Mouse (Mus musculus): ENCODE data around the gene Npcd. TPM values are rescaled to one million over a fixed set of nuclear protein-coding genes. Genes with fewer than 3 reads are reported as not detected.

The Npcd gene
- polyA plus RNA-seq, 1 experiment: not detected

DNA sequence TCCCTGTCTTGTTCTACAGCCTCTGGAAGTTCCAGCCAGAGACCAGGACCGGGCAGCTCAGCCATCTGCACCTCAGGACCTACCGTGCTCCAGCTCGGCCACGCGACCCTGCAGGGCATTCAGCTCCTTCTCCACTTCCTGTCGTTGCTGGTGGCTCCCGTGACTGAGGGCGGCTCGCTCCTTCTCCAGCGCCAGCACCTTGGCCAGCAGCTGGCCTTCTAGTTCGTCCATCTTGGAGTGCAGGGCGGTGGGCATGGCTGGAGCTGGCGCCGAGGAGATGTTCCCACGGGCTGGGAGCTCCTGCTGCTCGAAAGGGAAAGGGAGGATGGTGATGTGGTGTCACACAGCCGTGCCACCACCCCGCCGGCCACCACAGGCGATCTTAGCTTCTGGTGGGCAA, 39.9 kb downstream of the Npcd start:
- no peak overlapping the region for H3K4me3 ChIP-seq (ENCODE audit: insufficient read depth, low read length)
- H3K27ac ChIP-seq (ENCODE audit: insufficient read depth, low read depth, low read length): no peak overlapping the region
- TF ChIP-seq CTCF (IDR thresholded peaks at IDR 0.05; ENCODE audit: low read depth, low read length) (no peak), POLR2A (IDR thresholded peaks at IDR 0.05; ENCODE audit: borderline replicate concordance, low read depth, low read length) (no peak)
- H3K4me1 ChIP-seq (ENCODE audit: control insufficient read depth, insufficient read depth, low read length): no peaks in the 10 kb centered on the region

DNA sequence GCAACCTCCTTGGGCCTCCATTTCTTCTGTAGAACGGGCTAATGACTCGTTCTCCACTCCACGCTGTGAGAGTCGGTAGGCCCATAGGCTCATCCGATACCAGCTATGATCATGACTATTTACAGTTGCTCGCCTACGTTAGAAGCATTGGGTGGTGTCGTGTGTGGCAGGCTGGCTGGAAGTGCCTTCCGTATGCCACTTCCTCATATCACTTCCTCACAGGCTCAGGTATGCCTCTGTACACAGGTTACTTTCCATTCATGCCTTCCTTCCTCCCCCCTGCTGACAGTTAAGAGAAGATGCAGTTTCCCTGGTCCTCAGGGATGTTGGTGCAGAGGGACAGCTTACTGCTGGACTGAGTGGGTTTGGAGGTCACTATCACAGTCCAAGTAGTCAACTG, 41.0 kb downstream of the Npcd start:
- no peak overlapping the region for H3K27ac ChIP-seq (ENCODE audit: insufficient read depth, low read depth, low read length)
- H3K4me1 ChIP-seq (ENCODE audit: control insufficient read depth, insufficient read depth, low read length): no peaks in the 10 kb centered on the region
- no peak overlapping the region for H3K4me3 ChIP-seq (ENCODE audit: insufficient read depth, low read length)
- TF ChIP-seq CTCF (IDR thresholded peaks at IDR 0.05; ENCODE audit: low read depth, low read length): no peak
- TF ChIP-seq POLR2A (IDR thresholded peaks at IDR 0.05; ENCODE audit: borderline replicate concordance, low read depth, low read length): no peak

DNA sequence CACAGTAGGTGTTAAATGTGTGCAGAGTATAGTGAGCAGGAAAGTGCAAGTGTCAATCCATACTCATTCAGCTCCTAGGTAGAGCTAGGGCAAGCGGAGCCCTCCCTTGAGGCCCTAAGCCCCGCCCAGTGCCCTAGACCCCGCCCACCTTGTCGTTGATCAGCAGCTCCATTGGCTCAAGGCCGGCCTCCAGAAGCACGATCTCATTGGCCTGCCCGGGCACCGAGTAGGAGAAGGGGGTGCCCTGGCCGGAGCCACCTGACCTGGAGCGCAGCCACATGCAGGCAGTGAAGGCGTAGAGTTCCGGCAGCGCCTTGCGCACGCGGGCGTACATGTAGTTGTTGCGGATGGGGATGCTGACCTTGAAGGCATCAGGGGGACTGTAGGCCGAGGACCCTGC, 41.6 kb downstream of the Npcd start:
- no peak overlapping the region for H3K27ac ChIP-seq (ENCODE audit: insufficient read depth, low read depth, low read length)
- H3K4me3 ChIP-seq (ENCODE audit: insufficient read depth, low read length): no peak overlapping the region
- TF ChIP-seq CTCF (IDR thresholded peaks at IDR 0.05; ENCODE audit: low read depth, low read length): no peak
- no peak for TF ChIP-seq POLR2A (IDR thresholded peaks at IDR 0.05; ENCODE audit: borderline replicate concordance, low read depth, low read length)
- no peaks in the 10 kb centered on the region for H3K4me1 ChIP-seq (ENCODE audit: control insufficient read depth, insufficient read depth, low read length)

DNA sequence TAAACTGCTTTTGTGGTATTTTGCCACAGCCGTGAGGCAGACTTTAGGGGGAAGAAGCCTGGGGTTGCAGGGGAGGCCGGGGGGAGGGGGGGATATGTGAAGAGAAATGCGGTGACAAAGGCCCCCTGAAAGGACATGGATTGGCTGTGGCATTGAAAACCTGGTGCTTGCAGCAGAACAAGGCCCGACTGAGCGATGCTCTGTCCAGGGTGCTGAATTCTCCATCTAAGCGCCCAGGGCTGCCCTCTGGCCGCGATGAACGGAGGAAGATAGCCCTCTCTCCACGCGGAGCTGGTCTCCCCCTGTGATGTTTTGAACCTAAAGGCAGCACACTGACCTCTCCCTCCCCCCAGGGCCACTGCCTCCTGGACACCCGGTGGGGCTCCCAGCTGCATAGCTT, 42.5 kb downstream of the Npcd start:
- no peaks in the 10 kb centered on the region for H3K4me1 ChIP-seq (ENCODE audit: control insufficient read depth, insufficient read depth, low read length)
- TF ChIP-seq POLR2A (IDR thresholded peaks at IDR 0.05; ENCODE audit: borderline replicate concordance, low read depth, low read length): no peak
- no peak overlapping the region for H3K27ac ChIP-seq (ENCODE audit: insufficient read depth, low read depth, low read length)
- no peak overlapping the region for H3K4me3 ChIP-seq (ENCODE audit: insufficient read depth, low read length)

DNA sequence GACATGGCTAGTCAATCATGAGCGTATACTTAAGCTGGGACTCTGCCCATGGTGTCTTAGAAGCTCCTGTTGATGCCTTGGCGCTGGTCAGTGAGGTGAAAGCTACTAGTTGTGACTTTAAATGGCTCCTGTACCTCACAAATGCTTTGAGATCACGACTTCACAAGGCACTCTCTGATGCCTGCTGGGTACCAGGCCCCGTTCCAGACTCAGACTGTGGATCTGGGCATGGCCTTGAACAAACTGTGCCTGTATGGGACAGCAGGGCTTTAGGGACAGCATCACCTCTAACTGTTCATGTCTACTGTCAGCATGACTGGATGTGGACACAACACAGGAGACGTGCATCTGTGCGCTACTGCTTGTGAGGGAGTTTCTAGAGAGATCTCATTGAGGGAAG, 43.1 kb downstream of the Npcd start:
- no peak overlapping the region for H3K4me3 ChIP-seq (ENCODE audit: insufficient read depth, low read length)
- H3K27ac ChIP-seq (ENCODE audit: insufficient read depth, low read depth, low read length): no peak overlapping the region
- H3K4me1 ChIP-seq (ENCODE audit: control insufficient read depth, insufficient read depth, low read length): no peaks in the 10 kb centered on the region
- no peak for TF ChIP-seq POLR2A (IDR thresholded peaks at IDR 0.05; ENCODE audit: borderline replicate concordance, low read depth, low read length)
- TF ChIP-seq CTCF (IDR thresholded peaks at IDR 0.05; ENCODE audit: low read depth, low read length): no peak

DNA sequence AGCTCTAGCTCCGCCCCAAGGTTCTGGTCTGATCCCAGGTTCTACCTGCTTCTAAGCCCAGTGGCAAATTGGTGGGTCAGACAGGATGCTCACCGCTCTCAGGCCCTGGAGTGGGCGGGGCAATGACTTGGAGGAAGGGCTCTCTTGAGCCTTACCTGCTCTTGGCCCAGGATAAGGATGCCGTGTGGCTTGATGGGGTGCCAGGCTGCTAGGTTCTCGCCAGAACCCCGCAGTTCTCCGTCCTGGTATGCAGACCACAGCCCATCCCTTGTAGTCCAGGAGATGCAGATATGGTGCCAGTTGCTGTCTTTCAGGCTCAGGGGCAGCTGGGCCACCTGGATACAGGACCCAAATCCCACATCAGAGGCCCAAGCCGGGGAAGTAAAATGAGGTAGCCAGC, 43.9 kb downstream of the Npcd start:
- H3K4me3 ChIP-seq (ENCODE audit: insufficient read depth, low read length): no peak overlapping the region
- H3K27ac ChIP-seq (ENCODE audit: insufficient read depth, low read depth, low read length): no peak overlapping the region
- H3K4me1 ChIP-seq (ENCODE audit: control insufficient read depth, insufficient read depth, low read length): no peaks in the 10 kb centered on the region
- TF ChIP-seq POLR2A (IDR thresholded peaks at IDR 0.05; ENCODE audit: borderline replicate concordance, low read depth, low read length) (no peak), CTCF (IDR thresholded peaks at IDR 0.05; ENCODE audit: low read depth, low read length) (no peak)

DNA sequence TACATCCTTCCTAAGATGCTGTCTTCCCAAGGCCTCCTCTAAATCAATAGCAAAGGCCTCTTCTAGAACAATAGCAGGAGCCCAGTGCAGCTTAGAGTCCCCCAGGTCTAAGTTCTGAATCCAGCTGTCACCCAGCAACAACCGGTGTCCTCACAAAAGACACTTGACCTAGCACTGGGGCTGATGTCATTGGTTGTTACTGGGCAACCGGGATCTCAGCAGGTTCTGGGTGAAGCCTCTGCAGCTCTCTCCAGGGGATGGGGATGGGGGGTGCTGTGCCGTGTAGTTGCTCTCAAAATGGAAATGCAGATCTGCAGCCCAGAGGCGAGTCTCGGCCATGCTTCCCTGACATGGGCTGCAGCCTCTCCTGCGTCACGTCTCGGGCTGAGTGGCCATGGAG, 46.2 kb downstream of the Npcd start:
- no peak overlapping the region for H3K27ac ChIP-seq (ENCODE audit: insufficient read depth, low read depth, low read length)
- no peak for TF ChIP-seq POLR2A (IDR thresholded peaks at IDR 0.05; ENCODE audit: borderline replicate concordance, low read depth, low read length)
- TF ChIP-seq CTCF (IDR thresholded peaks at IDR 0.05; ENCODE audit: low read depth, low read length): no peak
- no peak overlapping the region for H3K4me3 ChIP-seq (ENCODE audit: insufficient read depth, low read length)
- no peaks in the 10 kb centered on the region for H3K4me1 ChIP-seq (ENCODE audit: control insufficient read depth, insufficient read depth, low read length)

DNA sequence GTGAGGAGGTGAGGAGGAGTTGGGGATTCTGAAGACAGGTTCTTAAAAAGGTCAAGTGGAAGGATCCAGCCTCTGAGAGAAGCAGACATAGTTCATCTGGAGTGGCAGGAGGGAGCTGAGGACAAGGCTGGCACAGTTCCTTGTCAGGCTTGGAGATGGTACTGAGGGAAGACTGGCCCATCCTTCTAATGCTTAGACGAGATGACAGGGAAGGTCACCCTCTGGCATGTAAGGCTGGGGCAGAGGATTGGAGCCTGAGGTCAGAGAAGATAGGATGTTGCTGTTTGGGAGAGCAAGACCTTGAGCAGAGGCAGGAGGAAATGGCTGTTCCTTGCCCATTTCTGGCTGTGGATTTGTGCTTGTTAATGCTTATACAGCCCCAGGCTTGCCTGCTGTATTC, 49.0 kb downstream of the Npcd start:
- TF ChIP-seq POLR2A (IDR thresholded peaks at IDR 0.05; ENCODE audit: borderline replicate concordance, low read depth, low read length) (no peak), CTCF (IDR thresholded peaks at IDR 0.05; ENCODE audit: low read depth, low read length) (no peak)
- H3K4me1 ChIP-seq (ENCODE audit: control insufficient read depth, insufficient read depth, low read length): no peaks in the 10 kb centered on the region
- no peak overlapping the region for H3K27ac ChIP-seq (ENCODE audit: insufficient read depth, low read depth, low read length)
- H3K4me3 ChIP-seq (ENCODE audit: insufficient read depth, low read length): no peak overlapping the region

DNA sequence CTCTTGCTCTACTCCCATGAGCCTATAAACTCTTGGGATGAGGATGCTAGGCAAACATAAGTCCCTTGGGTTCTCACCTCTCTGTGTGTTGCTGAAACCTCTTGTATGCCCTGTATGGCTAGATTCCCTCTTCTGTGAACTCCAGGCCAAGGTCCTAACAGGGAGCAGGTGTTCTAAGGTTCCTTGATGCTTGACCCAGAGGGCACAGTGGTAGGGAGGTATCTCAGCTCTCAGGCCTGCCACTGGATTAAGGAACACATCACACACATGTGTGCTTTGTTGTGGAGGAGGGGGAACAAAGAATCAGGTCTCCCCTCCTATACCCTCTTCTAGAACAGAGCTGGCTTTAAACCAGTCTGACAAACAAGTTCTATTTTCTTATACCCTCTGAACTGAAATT, 56.3 kb downstream of the Npcd start, which contains the start of gene Dnal4:
Gene Dnal4 (minus strand): TSS at position 101 of the 400 bp plus-strand sequence.
- Histone ChIP-seq H3K4me1 (ENCODE audit: control insufficient read depth, insufficient read depth, low read length) (peaks cover 11% of the 10 kb centered on the region), H3K4me3 (ENCODE audit: insufficient read depth, low read length) (no peak within 1 kb of the TSS), H3K27ac (ENCODE audit: insufficient read depth, low read depth, low read length) (no peak within 1 kb of the TSS)
- TF ChIP-seq CTCF (IDR thresholded peaks at IDR 0.05; ENCODE audit: low read depth, low read length) (no peak), POLR2A (IDR thresholded peaks at IDR 0.05; ENCODE audit: borderline replicate concordance, low read depth, low read length) (no peak)

DNA sequence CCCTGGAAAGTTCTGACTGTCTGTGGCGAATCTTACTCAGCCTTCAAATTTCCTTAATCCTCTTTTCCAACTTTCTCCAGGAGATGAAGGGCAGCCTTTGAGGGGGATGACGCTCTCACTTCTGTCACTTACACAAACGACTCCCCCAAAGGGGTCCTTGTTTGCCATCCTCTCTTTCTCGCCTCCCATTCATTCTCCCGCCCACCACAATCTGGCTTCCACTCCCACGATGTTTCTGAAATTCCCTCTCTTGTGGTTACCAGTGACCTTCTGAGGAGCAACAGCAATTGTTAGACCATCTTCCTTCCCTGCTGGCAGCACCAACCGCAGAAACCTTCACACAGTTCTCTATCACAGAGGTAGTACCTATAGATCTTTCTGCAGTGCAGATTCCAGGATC, 58.4 kb downstream of the Npcd start:
- Histone ChIP-seq H3K4me1 (ENCODE audit: control insufficient read depth, insufficient read depth, low read length) (peaks cover 17% of the 10 kb centered on the region), H3K27ac (ENCODE audit: insufficient read depth, low read depth, low read length) (no peak overlapping the region), H3K4me3 (ENCODE audit: insufficient read depth, low read length) (no peak overlapping the region)
- no peak for TF ChIP-seq POLR2A (IDR thresholded peaks at IDR 0.05; ENCODE audit: borderline replicate concordance, low read depth, low read length)
- TF ChIP-seq CTCF (IDR thresholded peaks at IDR 0.05; ENCODE audit: low read depth, low read length): no peak
